8 mouse cellular contexts compared by ENCODE assay signal in the genomic region with DNA sequence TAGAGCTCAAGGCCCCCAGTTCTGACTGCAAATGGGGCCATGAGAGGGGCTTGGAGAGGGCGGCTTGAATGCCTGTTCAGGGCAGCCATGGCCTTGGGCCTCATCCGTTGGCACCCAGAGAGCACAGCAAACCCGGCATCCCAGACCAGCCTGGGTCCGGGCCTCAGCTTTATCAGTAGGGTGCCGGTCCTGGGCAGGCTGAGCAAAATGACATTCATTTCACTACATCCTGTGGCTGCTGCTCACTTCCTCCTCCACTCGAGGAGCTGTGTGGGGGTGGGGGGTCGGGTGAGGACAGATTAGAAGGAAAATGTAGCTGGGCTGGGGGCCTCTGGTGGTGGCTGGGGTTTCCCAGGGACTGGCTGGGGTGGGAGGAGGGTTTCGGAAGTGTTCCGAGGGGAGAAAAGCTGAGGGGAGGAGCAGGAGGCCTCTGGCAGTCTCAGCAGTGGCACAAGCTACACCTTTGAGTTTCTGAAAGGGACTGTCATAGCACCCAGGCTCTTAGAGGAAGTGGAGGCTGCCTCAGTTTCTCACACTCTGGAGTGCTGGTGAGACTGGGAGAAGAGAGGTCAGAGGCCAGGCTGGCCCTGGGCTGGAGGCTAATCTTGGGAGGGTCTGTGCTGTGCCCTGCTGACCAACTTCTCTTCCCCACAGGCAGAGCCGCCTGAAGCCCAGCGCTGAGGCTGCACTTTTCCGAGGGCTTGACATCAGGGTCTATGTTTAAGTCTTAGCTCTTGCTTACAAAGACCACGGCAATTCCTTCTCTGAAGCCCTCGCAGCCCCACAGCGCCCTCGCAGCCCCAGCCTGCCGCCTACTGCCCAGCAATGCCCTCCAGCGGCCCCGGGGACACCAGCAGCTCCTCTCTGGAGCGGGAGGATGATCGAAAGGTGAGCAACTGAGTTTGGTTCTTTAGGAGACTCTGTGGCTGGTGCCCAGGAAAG. TPM values are rescaled to one million over a fixed set of nuclear protein-coding genes. Genes with fewer than 3 reads are reported as not detected.
DNase-seq lines count a peak whose midpoint lies in the region; ATAC-seq and TF ChIP-seq lines count a peak whose summit lies in the region.

No protein-coding gene starts in this region.

- ATAC-seq in heart, embryonic 12.5 days (ENCODE audit: insufficient number of reproducible peaks, low FRiP score) = peak; percentile 71
- ATAC-seq in midbrain, embryonic 12.5 days (ENCODE audit: low FRiP score, low read depth) = peak; percentile 55

- peaks cover 60% of the 10 kb centered on the region for H3K4me1 ChIP-seq in heart, embryonic 12.5 days (replicated peaks)
- peaks cover 45% of the 10 kb centered on the region for H3K4me1 ChIP-seq in limb, embryonic 10.5 days
- H3K4me1 ChIP-seq in midbrain, embryonic 12.5 days = peaks cover 28% of the 10 kb centered on the region
- H3K4me1 ChIP-seq in thymus, adult 2 months (replicated peaks; ENCODE audit: control insufficient read depth, insufficient read depth, low read length) = peaks cover 44% of the 10 kb centered on the region

- no peaks in the 10 kb centered on the region for H3K9me3 ChIP-seq in heart, embryonic 12.5 days (replicated peaks)
- no peaks in the 10 kb centered on the region for H3K9me3 ChIP-seq in limb, embryonic 10.5 days (replicated peaks)
- H3K9me3 ChIP-seq in midbrain, embryonic 12.5 days = no peaks in the 10 kb centered on the region

- peaks cover 47% of the 10 kb centered on the region for H3K36me3 ChIP-seq in heart, embryonic 12.5 days
- H3K36me3 ChIP-seq in limb, embryonic 10.5 days = peaks cover 42% of the 10 kb centered on the region
- peaks cover 21% of the 10 kb centered on the region; the same call in 1 of the 2 replicates for H3K36me3 ChIP-seq in midbrain, embryonic 12.5 days
- H3K36me3 ChIP-seq in thymus, adult 2 months (ENCODE audit: control insufficient read depth, insufficient read depth, low read length) = 0 out of 2 replicates have a peak, but pooled peaks cover 6% of the 10 kb centered on the region

- H3K27ac ChIP-seq in heart, embryonic 12.5 days (ENCODE audit: poor library complexity, severe bottlenecking) = peak overlapping the region; percentile 91
- peak overlapping the region; percentile 86 for H3K27ac ChIP-seq in limb, embryonic 10.5 days
- H3K27ac ChIP-seq in midbrain, embryonic 12.5 days (replicated peaks) = no peak overlapping the region; the same call in 1 of the 2 replicates
- peak overlapping the region; percentile 82 for H3K27ac ChIP-seq in thymus, adult 2 months (ENCODE audit: control insufficient read depth, insufficient read depth, low read length)

- H3K4me3 ChIP-seq in heart, embryonic 12.5 days = peak overlapping the region; percentile 29
- H3K4me3 ChIP-seq in limb, embryonic 10.5 days = peak overlapping the region; percentile 38
- no peak overlapping the region; the same call in 1 of the 2 replicates for H3K4me3 ChIP-seq in midbrain, embryonic 12.5 days
- peak overlapping the region; percentile 40 for H3K4me3 ChIP-seq in thymus, adult 2 months (ENCODE audit: control insufficient read depth, insufficient read depth, low read length)

- TF ChIP-seq CTCF in thymus, adult 2 months (IDR thresholded peaks at IDR 0.05; ENCODE audit: borderline replicate concordance, control insufficient read depth, extremely low read depth, insufficient read depth, low read length, poor library complexity) = 0 out of 2 replicates have a peak, but pooled peaks have one; percentile 47

- peak; percentile 58 for DNase-seq in left cerebral cortex, postnatal 4 days
- no peak for DNase-seq in left cerebral cortex, adult 18-20 months (ENCODE audit: low spot score in 2 of 2)
- peak; percentile 58 for DNase-seq in brain, adult 2 months (ENCODE audit: low read depth, low spot score)
- DNase-seq in limb, embryonic 10.5 days (ENCODE audit: low spot score) = peak; percentile 72
- peak; percentile 57 for DNase-seq in thymus, adult 2 months
- no peak for DNase-seq in urinary bladder, postnatal 14 days (ENCODE audit: low spot score)

- 0 out of 2 replicates have a peak, but pooled peaks have one; percentile 19 for TF ChIP-seq POLR2A in thymus, adult 2 months (IDR thresholded peaks at IDR 0.05; ENCODE audit: control insufficient read depth, extremely low read depth, insufficient read depth, low read length, poor library complexity)

- 7% methylated on average over 21 of the region's 21 CpGs for WGBS in heart, embryonic 12.5 days
- 12% methylated on average over 21 of the region's 21 CpGs for WGBS in limb, embryonic 10.5 days
- 13% methylated on average over 21 of the region's 21 CpGs for WGBS in midbrain, embryonic 12.5 days
- WGBS in thymus, adult 2 months = 26% methylated on average over 21 of the region's 21 CpGs

- peak overlapping the region; percentile 68 for H3K4me2 ChIP-seq in heart, embryonic 12.5 days
- peak overlapping the region; percentile 38 for H3K4me2 ChIP-seq in midbrain, embryonic 12.5 days (replicated peaks)

- no peaks in the 10 kb centered on the region for H3K27me3 ChIP-seq in heart, embryonic 12.5 days (replicated peaks)
- peaks cover 14% of the 10 kb centered on the region for H3K27me3 ChIP-seq in limb, embryonic 10.5 days (ENCODE audit: low read depth, poor library complexity, severe bottlenecking)
- H3K27me3 ChIP-seq in midbrain, embryonic 12.5 days = no peaks in the 10 kb centered on the region
- no peaks in the 10 kb centered on the region for H3K27me3 ChIP-seq in thymus, adult 2 months (ENCODE audit: control insufficient read depth, insufficient read depth, low read length)

- intact Hi-C loops in left cerebral cortex, postnatal 4 days (cut with DNase I) = no loop called here

- H3K9ac ChIP-seq in heart, embryonic 12.5 days = peak overlapping the region; percentile 63
- peak overlapping the region; percentile 41; the same call in 1 of the 2 replicates for H3K9ac ChIP-seq in midbrain, embryonic 12.5 days (replicated peaks)

RNA-seq across cellular contexts. Expression of gene Dnmt3a, which starts 28.8 kb away (rescaled TPM):
- total RNA-seq in left cerebral cortex, postnatal 4 days (2021) = 100 to 1,000 TPM; 184 to 206 TPM
- 10 to 100 TPM; 86.7 to 94.0 TPM for total RNA-seq in left cerebral cortex, adult 18-20 months (2021)
- 139 and 142 TPM in 2 replicates for polyA plus RNA-seq in heart, embryonic 12.5 days (2016; fragmentation: Nextera tagmentation; extraction: Ambion mirVana)
- 221 and 298 TPM in 2 replicates for polyA plus RNA-seq in limb, embryonic 10.5 days (2016; fragmentation: Nextera tagmentation; extraction: Ambion mirVana)
- polyA plus RNA-seq in midbrain, embryonic 12.5 days (2016; fragmentation: Nextera tagmentation; extraction: Ambion mirVana) = 137 and 143 TPM in 2 replicates
- polyA plus RNA-seq in thymus, adult 2 months (2012; rRNA removed) = 40.9 and 55.1 TPM in 2 replicates

Comparison
In these comparisons a context has a peak if more than half of its experiments do, and no peak if none do; other contexts are left out.
1. DNase-seq: peak in left cerebral cortex, postnatal 4 days (single experiment), brain, adult 2 months (single experiment), limb, embryonic 10.5 days (single experiment) and thymus, adult 2 months (single experiment); none in left cerebral cortex, adult 18-20 months (0 of 2) and urinary bladder, postnatal 14 days (single experiment).